Mouse (Mus musculus) ovary, postnatal 36 days (tissue): ENCODE data around the gene Atxn7l2.

ENCODE experiments used
- DNase-seq: peaks from one replicate; pipeline ENCODE4 v3.0.0; 2022; ENCODE audit warnings: low spot score, mixed read lengths

Gene Atxn7l2

GRCm38 (mm10) chr3:108178756-108179715 is 31.7 kb downstream of the Atxn7l2 start:
- DNase-seq: no peak

- peak; percentile 45 for DNase-seq
These were observed 35.8 kb downstream of the Atxn7l2 start for GRCm38 (mm10) chr3:108174672-108175531.

GRCm38 (mm10) chr3:108169199-108169598 is 41.5 kb downstream of the Atxn7l2 start:
- DNase-seq: no peak

- DNase-seq: no peak
These were observed 43.2 kb downstream of the Atxn7l2 start for GRCm38 (mm10) chr3:108167499-108167898.

- no peak for DNase-seq
These were observed 44.1 kb downstream of the Atxn7l2 start for GRCm38 (mm10) chr3:108166486-108167211.

- DNase-seq: no peak
These were observed 45.0 kb downstream of the Atxn7l2 start for GRCm38 (mm10) chr3:108165532-108166315.

- peak; percentile 75 for DNase-seq
These were observed 45.9 kb downstream of the Atxn7l2 start for GRCm38 (mm10) chr3:108164807-108165206.

GRCm38 (mm10) chr3:108164091-108164490 is 46.6 kb downstream of the Atxn7l2 start:
- no peak for DNase-seq

GRCm38 (mm10) chr3:108158383-108159037 is 52.2 kb downstream of the Atxn7l2 start:
- no peak for DNase-seq

- DNase-seq: no peak
These were observed 56.1 kb downstream of the Atxn7l2 start, which contains the start of gene Gpr61 for GRCm38 (mm10) chr3:108154656-108155055. Gene Gpr61, minus strand, starts transcription at chr3:108154882.

- DNase-seq: no peak
These were observed 58.4 kb downstream of the Atxn7l2 start for GRCm38 (mm10) chr3:108152290-108152689.
